Mouse (Mus musculus) spleen, adult 2 months (tissue): ENCODE data around the gene Acot3.

ENCODE experiments used
- CTCF ChIP-seq: fragments of 200-500 bp; IDR thresholded peaks from 2 replicates; pipeline ENCODE4 v1.5.1; 2011; ENCODE audit warnings: mild to moderate bottlenecking, inconsistent platforms; ENCODE audit not compliant: insufficient read depth, insufficient read length, insufficient replicate concordance; ENCODE audit errors: extremely low read depth
- POLR2A ChIP-seq: fragments of 200-500 bp; IDR thresholded peaks from 2 replicates; pipeline ENCODE4 v1.6.1; 2011; ENCODE audit warnings: low read depth, low read length, inconsistent platforms

DNA sequence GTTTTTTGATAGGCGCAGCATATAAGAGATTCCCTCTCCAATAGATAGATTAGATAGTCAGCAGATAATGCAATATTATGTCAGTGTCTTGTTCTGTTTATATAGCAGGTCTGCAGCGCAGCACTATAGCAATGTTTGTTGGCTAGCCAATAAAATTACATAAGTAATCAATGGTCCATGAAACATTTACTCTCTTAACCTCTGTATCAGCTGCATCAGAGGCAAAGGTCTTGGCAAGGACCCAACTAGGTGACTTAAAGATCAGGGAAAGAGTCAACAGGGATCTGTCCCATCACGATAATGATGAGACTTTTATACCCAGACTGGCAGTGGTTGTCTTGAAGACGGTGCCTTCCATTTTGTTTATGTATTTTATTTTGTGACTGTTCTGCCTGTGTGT lies 19.1 kb upstream of the Acot3 start:
- TF ChIP-seq CTCF, result no peak
- TF ChIP-seq POLR2A, result no peak
